Mouse (Mus musculus) CH12.LX (cell line): ENCODE data around the gene Cnpy3. TPM values are rescaled to one million over a fixed set of nuclear protein-coding genes. Genes with fewer than 3 reads are reported as not detected.

Experiments used
- DNase-seq: peaks from one replicate; pipeline ENCODE4 v3.0.0-alpha.2; 2013; ENCODE audit errors: extremely low read depth
- H3K27ac ChIP-seq: 2 replicates; pipeline ENCODE4 v1.5.1; 2012; ENCODE audit warnings: low read depth, mild to moderate bottlenecking, control low read depth, moderate library complexity; ENCODE audit not compliant: insufficient read depth
- H3K27me3 ChIP-seq: replicated peaks from 2 replicates; pipeline ENCODE3; 2012; ENCODE audit warnings: inconsistent platforms
- H3K36me3 ChIP-seq, 2 experiments: replicated peaks in 1 of 2; 2 replicates each; pipeline versions ENCODE3 to v1.6.1; 2012; ENCODE audit warnings: inconsistent platforms in 1 of 2, low read length in 1 of 2, mild to moderate bottlenecking in 1 of 2, mixed read lengths in 1 of 2, moderate library complexity in 1 of 2; ENCODE audit not compliant: control insufficient read depth in 1 of 2, insufficient read depth in 1 of 2
- H3K4me1 ChIP-seq, 2 experiments: 2 replicates each; pipeline ENCODE4 v1.6.1; 2012; ENCODE audit warnings: inconsistent platforms in 1 of 2, moderate library complexity in 1 of 2; ENCODE audit not compliant: insufficient read depth in 2 of 2, control insufficient read depth in 1 of 2
- H3K4me2 ChIP-seq: 2 replicates; pipeline ENCODE4 v1.6.1; 2012; ENCODE audit warnings: low read depth, mild to moderate bottlenecking, control low read depth; ENCODE audit not compliant: poor library complexity, insufficient read depth, severe bottlenecking
- H3K4me3 ChIP-seq, 3 experiments: fragments of 150-350 bp in 1 of 3; sonication (generic) in 1 of 3; replicated peaks in 1 of 3; 2 replicates each; pipeline versions ENCODE3 to v1.5.1; 2011 to 2012; ENCODE audit warnings: low read depth in 2 of 3, low read length in 2 of 3, mild to moderate bottlenecking in 2 of 3, moderate library complexity in 2 of 3, control low read depth in 1 of 3, improper control_type of control experiment in 1 of 3, inconsistent platforms in 1 of 3, mixed read lengths in 1 of 3; ENCODE audit not compliant: poor library complexity in 1 of 3
- H3K79me2 ChIP-seq: replicated peaks from 2 replicates; pipeline ENCODE4 v1.6.1; 2012; ENCODE audit warnings: mild to moderate bottlenecking, moderate library complexity; ENCODE audit not compliant: control insufficient read depth, poor library complexity, insufficient read depth, severe bottlenecking; ENCODE audit errors: extremely low read depth
- H3K9ac ChIP-seq: 2 replicates; pipeline ENCODE4 v1.6.1; 2012; ENCODE audit warnings: low read depth, mild to moderate bottlenecking, control low read depth, moderate library complexity; ENCODE audit not compliant: insufficient read depth
- H3K9me3 ChIP-seq: replicated peaks from 2 replicates; pipeline ENCODE3; 2012; ENCODE audit warnings: low read length, inconsistent platforms, mixed read lengths
- CHD1 ChIP-seq: IDR thresholded peaks from 2 replicates; pipeline ENCODE4 v1.6.1; 2012; ENCODE audit warnings: low read depth, low read length, improper control_type of control experiment, inconsistent platforms
- EP300 ChIP-seq: IDR thresholded peaks from 2 replicates; pipeline ENCODE4 v1.6.1; 2011; ENCODE audit warnings: low read length, improper control_type of control experiment
- GABPA ChIP-seq: IDR thresholded peaks from 2 replicates; pipeline ENCODE4 v1.6.1; 2012; ENCODE audit warnings: low read depth, low read length, improper control_type of control experiment, inconsistent platforms; ENCODE audit not compliant: insufficient replicate concordance
- HCFC1 ChIP-seq: IDR thresholded peaks from 2 replicates; pipeline ENCODE4 v1.6.1; 2012; ENCODE audit warnings: low read depth, mild to moderate bottlenecking, inconsistent platforms, low read length, improper control_type of control experiment
- IRF4 ChIP-seq: IDR thresholded peaks from 2 replicates; pipeline ENCODE4 v1.6.1; 2014; ENCODE audit warnings: low read depth, mild to moderate bottlenecking, inconsistent platforms, low read length, improper control_type of control experiment
- JUND ChIP-seq: conservative IDR thresholded peaks from 2 replicates; pipeline ENCODE4 v1.6.1; 2011; ENCODE audit warnings: low read depth, low read length, improper control_type of control experiment
- MYC ChIP-seq: IDR thresholded peaks from 2 replicates; pipeline ENCODE4 v1.6.1; 2011; ENCODE audit warnings: low read depth, mild to moderate bottlenecking, improper control_type of control experiment, low read length
- PAX5 ChIP-seq: IDR thresholded peaks from 2 replicates; pipeline ENCODE4 v1.6.1; 2012; ENCODE audit warnings: low read length, inconsistent platforms, mixed read lengths
- POLR2A ChIP-seq: IDR thresholded peaks from 2 replicates; pipeline ENCODE4 v1.6.1; 2011; ENCODE audit warnings: low read depth, mild to moderate bottlenecking, improper control_type of control experiment, low read length
- RCOR1 ChIP-seq: conservative IDR thresholded peaks from 2 replicates; pipeline ENCODE4 v1.6.1; 2012; ENCODE audit warnings: low read depth, mild to moderate bottlenecking, inconsistent platforms, low read length, improper control_type of control experiment
- SMC3 ChIP-seq: IDR thresholded peaks from 2 replicates; pipeline ENCODE4 v1.6.1; 2011; ENCODE audit warnings: low read depth, low read length, improper control_type of control experiment
- TBP ChIP-seq: conservative IDR thresholded peaks from 2 replicates; pipeline ENCODE4 v1.6.1; 2011; ENCODE audit warnings: low read depth, low read length, improper control_type of control experiment
- TCF12 ChIP-seq: IDR thresholded peaks from 2 replicates; pipeline ENCODE4 v1.6.1; 2014; ENCODE audit warnings: low read depth, mild to moderate bottlenecking, inconsistent platforms, low read length, improper control_type of control experiment
- USF2 ChIP-seq: conservative IDR thresholded peaks from 2 replicates; pipeline ENCODE4 v1.6.1; 2011; ENCODE audit warnings: low read depth, low read length, improper control_type of control experiment
- ZMIZ1 ChIP-seq: IDR thresholded peaks from 2 replicates; pipeline ENCODE4 v1.6.1; 2012; ENCODE audit warnings: low read depth, mild to moderate bottlenecking, inconsistent platforms, low read length, improper control_type of control experiment
- ZNF384 ChIP-seq: IDR thresholded peaks from 2 replicates; pipeline ENCODE4 v1.6.1; 2012; ENCODE audit warnings: low read depth, low read length, improper control_type of control experiment, inconsistent platforms
- dilution Hi-C: fragments of 300-500 bp; cut with MboI; formaldehyde crosslinking; loops from 2 replicates; pipeline ENCODE4 v1.14.3; 2020; ENCODE audit warnings: low sequenced_read_pairs; ENCODE audit not compliant: extremely low pct_unique_long_range_greater_than_20kb, extremely low pct_ligation_motif_present
- in situ Hi-C: fragments of 300-500 bp; cut with MboI; formaldehyde crosslinking; loops from 3 replicates; pipeline ENCODE4 v1.14.3; 2019; ENCODE audit warnings: low sequenced_read_pairs, low pct_ligation_motif_present, low pct_unique_long_range_greater_than_20kb, mixed read lengths
- polyA plus RNA-seq: library from polyadenylated mRNA; unstranded; fragments of >175 nt; gene quantifications from 2 replicates; pipeline ENCODE4 v1.2.1, GENCODE M21; 2012; ENCODE audit warnings: low read depth; ENCODE audit not compliant: insufficient read length
- total RNA-seq, 2 experiments: library from RNA; depleted of rRNA; stranded (reverse); fragments of 300-350 nt in 1 of 2; fragments of >200 nt in 1 of 2; gene quantifications; 2 replicates each; pipeline ENCODE4 v1.2.3; 2012 to 2014

The Cnpy3 gene
- total and polyA plus RNA-seq, 3 experiments: 78.6 to 102 (median 94.8) TPM

DNA sequence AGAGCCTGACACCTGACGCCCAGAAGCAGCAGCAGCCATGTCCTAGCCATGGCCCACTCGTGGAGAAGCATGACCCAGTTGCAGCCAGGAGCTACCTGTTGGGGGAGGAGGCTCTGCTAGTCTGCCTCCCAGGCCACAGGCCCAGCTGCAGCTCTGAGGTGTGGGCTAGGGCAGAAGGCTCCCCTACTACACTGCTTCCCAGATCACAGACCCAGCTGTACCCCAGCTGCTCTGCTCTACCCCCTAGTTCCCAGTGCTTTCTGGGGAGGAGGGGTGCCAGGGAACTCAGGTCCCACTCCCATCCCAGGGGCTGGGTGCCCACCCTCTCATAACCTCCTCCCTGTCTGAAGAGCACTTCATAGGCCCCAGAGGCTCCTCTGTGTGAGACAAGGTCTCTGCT lies 11.5 kb upstream of the Cnpy3 start, which contains the start of gene Ptcra:
Gene Ptcra (minus strand): TSS at position 169 of the 400 bp plus-strand sequence.
- Histone ChIP-seq H3K4me2 (no peak within 1 kb of the TSS), H3K9me3 (no peaks in the 10 kb centered on the region), H3K4me3 (no peak within 1 kb of the TSS), H3K27me3 (no peaks in the 10 kb centered on the region), H3K9ac (no peak within 1 kb of the TSS), H3K4me1 (peaks cover 10 to 23% of the 10 kb centered on the region in 2 experiments), H3K27ac (no peak within 1 kb of the TSS), H3K36me3 (no peaks in the 10 kb centered on the region), H3K79me2 (no peaks in the 10 kb centered on the region)
- in situ Hi-C loops (no loop called here), dilution Hi-C loops (no loop called here)
- DNase-seq: no peak
- TF ChIP-seq ZMIZ1 (no peak), ZNF384 (no peak), GABPA (no peak), HCFC1 (no peak), SMC3 (no peak), TBP (no peak), CHD1 (no peak), USF2 (no peak), IRF4 (no peak), TCF12 (no peak), EP300 (no peak), MYC (no peak), POLR2A (no peak), RCOR1 (no peak)

DNA sequence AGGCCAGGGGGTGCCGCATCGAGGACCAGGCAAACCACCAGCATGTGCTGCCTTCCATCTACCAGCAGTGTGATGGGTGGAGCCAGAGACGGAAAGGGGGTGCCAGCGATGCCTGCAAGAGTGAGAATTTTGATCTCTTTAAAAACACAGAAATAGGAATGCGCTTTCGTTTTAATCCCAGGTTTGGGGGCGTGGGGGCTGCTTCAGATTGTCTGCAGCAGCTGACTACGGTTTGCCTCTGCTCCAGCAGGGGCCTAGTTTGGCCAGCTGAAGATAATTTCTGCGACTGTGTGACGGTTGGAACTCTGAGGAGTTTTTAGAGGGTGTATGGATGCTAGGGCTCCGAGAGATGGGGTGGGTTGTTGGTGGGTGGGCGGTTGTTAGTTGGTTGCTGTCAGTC lies 6.7 kb upstream of the Cnpy3 start:
- no peaks in the 10 kb centered on the region for H3K36me3 ChIP-seq
- no peak overlapping the region for H3K9ac ChIP-seq
- H3K4me1 ChIP-seq: peaks cover 4 to 10% of the 10 kb centered on the region in 2 experiments; a peak in 2 of 4 replicates
- H3K9me3 ChIP-seq: peaks cover 11% of the 10 kb centered on the region
- H3K4me2 ChIP-seq: no peak overlapping the region
- in situ Hi-C loops: no loop called here
- H3K79me2 ChIP-seq: no peaks in the 10 kb centered on the region
- DNase-seq: no peak
- TF ChIP-seq HCFC1 (no peak), PAX5 (no peak), JUND (no peak)
- no peak overlapping the region for H3K4me3 ChIP-seq
- no peaks in the 10 kb centered on the region for H3K27me3 ChIP-seq
- no peak overlapping the region for H3K27ac ChIP-seq
- dilution Hi-C loops: no loop called here
